Mouse (Mus musculus) thymus, adult 2 months (tissue): Measurements from ENCODE around the gene 3830406C13Rik.

Experiments used
- CTCF ChIP-seq: fragments of 200-500 bp; IDR thresholded peaks from 2 replicates; pipeline ENCODE4 v1.5.1; 2012; ENCODE audit warnings: mild to moderate bottlenecking, control low read depth, low read length, moderate library complexity, borderline replicate concordance; ENCODE audit not compliant: control insufficient read depth, poor library complexity, insufficient read depth; ENCODE audit errors: extremely low read depth
- POLR2A ChIP-seq: fragments of 200-500 bp; IDR thresholded peaks from 2 replicates; pipeline ENCODE4 v1.6.1; 2012; ENCODE audit warnings: mild to moderate bottlenecking, low read length, control low read depth, moderate library complexity; ENCODE audit not compliant: control insufficient read depth, poor library complexity, insufficient read depth; ENCODE audit errors: extremely low read depth

GRCm38 (mm10) chr14:12344746-12345240, 60.8 kb downstream of the 3830406C13Rik start:
- no peak for TF ChIP-seq POLR2A
- TF ChIP-seq CTCF = no peak
